Comparison of ENCODE assay signal across 10 mouse cellular contexts in genomic region chr13:50965678-50966077, GRCm38 (mm10).
"Had no signal": no experiment of that assay in that cellular context is flagged by ENCODE, and none has a peak within 500 bp of the region (broad histone marks: within the 10 kb centered on the region; RNA-seq: fewer than 3 reads in every experiment).

No protein-coding gene starts in this region.

- H3K4me3 ChIP-seq: limb, embryonic 13.5 days; liver, embryonic 13.5 days; midbrain, embryonic 13.5 days; stomach, embryonic 15.5 days had no signal

- H3K4me1 ChIP-seq: liver, embryonic 13.5 days; midbrain, embryonic 13.5 days; stomach, embryonic 15.5 days had no signal

- H3K27me3 ChIP-seq: limb, embryonic 13.5 days; liver, embryonic 13.5 days; midbrain, embryonic 13.5 days; stomach, embryonic 15.5 days had no signal

- H3K9me3 ChIP-seq: liver, embryonic 13.5 days; midbrain, embryonic 13.5 days; stomach, embryonic 15.5 days had no signal

- DNase-seq: kidney, postnatal 36 days; layer of hippocampus, adult 9-11 months; layer of hippocampus, postnatal 36 days; liver, embryonic 13.5 days; right cerebral cortex, postnatal 14 days; thymus, postnatal 4 days had no signal

- H3K4me2 ChIP-seq: limb, embryonic 13.5 days; liver, embryonic 13.5 days; midbrain, embryonic 13.5 days; stomach, embryonic 15.5 days had no signal

- H3K36me3 ChIP-seq: limb, embryonic 13.5 days; liver, embryonic 13.5 days; midbrain, embryonic 13.5 days; stomach, embryonic 15.5 days had no signal

- ATAC-seq: midbrain, embryonic 13.5 days had no signal

- H3K27ac ChIP-seq: kidney, postnatal 0 days; limb, embryonic 13.5 days; liver, embryonic 13.5 days; midbrain, embryonic 13.5 days; stomach, embryonic 15.5 days had no signal

- H3K9ac ChIP-seq: limb, embryonic 13.5 days; liver, embryonic 13.5 days; midbrain, embryonic 13.5 days; stomach, embryonic 15.5 days had no signal
